Mouse (Mus musculus) hindbrain, embryonic 14.5 days (tissue): ENCODE data around the gene Ldlrad3. TPM values are rescaled to one million over a fixed set of nuclear protein-coding genes. Genes with fewer than 3 reads are reported as not detected.

Source experiments
- ATAC-seq: fragments of 200-750 bp; cut with Nextera tagmentation; 2 replicates; pipeline ENCODE4 v1.8.0; 2017; ENCODE audit warnings: moderate number of reproducible peaks, mild to moderate bottlenecking, moderate TSS enrichment, moderate library complexity; ENCODE audit not compliant: low FRiP score
- DNase-seq: peaks from one replicate; pipeline ENCODE4 v3.0.0-alpha.2; 2015; ENCODE audit warnings: low spot score
- H3K27ac ChIP-seq: fragments of 300-500 bp; sonication (generic); 2 replicates; pipeline ENCODE4 v1.5.1; 2014; ENCODE audit warnings: mild to moderate bottlenecking, moderate library complexity
- H3K27me3 ChIP-seq: fragments of 300-500 bp; sonication (generic); 2 replicates; pipeline ENCODE4 v1.6.1; 2014; ENCODE audit warnings: mild to moderate bottlenecking, low read length, mixed read lengths; ENCODE audit not compliant: control insufficient read depth, insufficient read depth
- H3K36me3 ChIP-seq: fragments of 300-500 bp; sonication (generic); replicated peaks from 2 replicates; pipeline ENCODE4 v1.6.1; 2014; ENCODE audit not compliant: control insufficient read depth, insufficient read depth
- H3K4me1 ChIP-seq: fragments of 300-500 bp; sonication (generic); replicated peaks from 2 replicates; pipeline ENCODE4 v1.6.1; 2014; ENCODE audit warnings: antibody characterized with exemption, low read length, mixed read lengths; ENCODE audit not compliant: control insufficient read depth, insufficient read depth
- H3K4me2 ChIP-seq: fragments of 300-500 bp; sonication (generic); replicated peaks from 2 replicates; pipeline ENCODE4 v1.6.1; 2014; ENCODE audit warnings: mild to moderate bottlenecking, moderate library complexity
- H3K4me3 ChIP-seq: fragments of 300-500 bp; sonication (generic); replicated peaks from 2 replicates; pipeline ENCODE4 v1.5.1; 2014; ENCODE audit warnings: mild to moderate bottlenecking, low read length
- H3K9ac ChIP-seq: fragments of 300-500 bp; sonication (generic); 2 replicates; pipeline ENCODE4 v1.6.1; 2014
- H3K9me3 ChIP-seq: fragments of 300-500 bp; sonication (generic); 2 replicates; pipeline ENCODE4 v1.6.1; 2016; ENCODE audit warnings: low read length; ENCODE audit not compliant: control insufficient read depth
- WGBS: fragments of 180-500 bp; shearing (Covaris S2); extraction: QIAGEN DNeasy Blood & Tissue Kit; methylation state at CpG from one replicate; pipeline ENCODE4 v1.1.7; 2014; 5-methylcytosine and 5-hydroxymethylcytosine counted together
- polyA plus RNA-seq: library from polyadenylated mRNA; unstranded; fragments of >200 nt; fragmentation: Nextera tagmentation; extraction: Ambion mirVana; gene quantifications from 2 replicates; pipeline ENCODE4 v1.2.1, GENCODE M21; 2014

The Ldlrad3 gene
- polyA plus RNA-seq, 1 experiment from 2014 or later: 29.4 TPM

- DNase-seq (peak; percentile 70), ATAC-seq (peak; percentile 28; the same call in 1 of the 2 replicates)
- peaks cover 54% of the 10 kb centered on the region for H3K4me1 ChIP-seq
- 67% methylated on average over 9 of the region's 9 CpGs for WGBS
- no peak overlapping the region for H3K4me3 ChIP-seq
- no peaks in the 10 kb centered on the region for H3K27me3 ChIP-seq
- H3K36me3 ChIP-seq: no peaks in the 10 kb centered on the region
- H3K9me3 ChIP-seq: no peaks in the 10 kb centered on the region
- H3K4me2 ChIP-seq: no peak overlapping the region
- no peak overlapping the region for H3K9ac ChIP-seq
- H3K27ac ChIP-seq: peak overlapping the region; percentile 55; the same call in 1 of the 2 replicates
Observed at GRCm38 (mm10) chr2:102032713-102033343, 153.4 kb downstream of the Ldlrad3 start.

- Histone ChIP-seq H3K4me1 (peaks cover 48% of the 10 kb centered on the region), H3K27ac (peak overlapping the region; percentile 63; the same call in 1 of the 2 replicates)
Observed at GRCm38 (mm10) chr2:102030652-102031051, 155.5 kb downstream of the Ldlrad3 start.

GRCm38 (mm10) chr2:102030152-102030551 is 156.0 kb downstream of the Ldlrad3 start:
- 68% methylated on average over 6 of the region's 6 CpGs for WGBS

More at GRCm38 (mm10) chr2:102030652-102031051, 155.5 kb downstream of the Ldlrad3 start:
- no peak overlapping the region for H3K4me3 ChIP-seq
- ATAC-seq (peak; percentile 39; the same call in 1 of the 2 replicates), DNase-seq (peak; percentile 78)
- H3K36me3 ChIP-seq: no peaks in the 10 kb centered on the region
- no peaks in the 10 kb centered on the region for H3K27me3 ChIP-seq
- H3K4me2 ChIP-seq: no peak overlapping the region
- H3K9ac ChIP-seq: no peak overlapping the region
- H3K9me3 ChIP-seq: no peaks in the 10 kb centered on the region
- WGBS: 15% methylated on average over 5 of the region's 5 CpGs

GRCm38 (mm10) chr2:102029682-102030081 is 156.5 kb downstream of the Ldlrad3 start:
- H3K9ac ChIP-seq: peak overlapping the region; percentile 9; the same call in 1 of the 2 replicates
- no peak for DNase-seq
- ATAC-seq: 0 out of 2 replicates have a peak, but pooled peaks have one; percentile 21
- H3K9me3 ChIP-seq: no peaks in the 10 kb centered on the region
- no peak overlapping the region for H3K4me3 ChIP-seq
- peaks cover 48% of the 10 kb centered on the region for H3K4me1 ChIP-seq
- 49% methylated on average over 5 of the region's 5 CpGs for WGBS
- peak overlapping the region; percentile 63 for H3K27ac ChIP-seq
- no peaks in the 10 kb centered on the region for H3K36me3 ChIP-seq
- no peak overlapping the region for H3K4me2 ChIP-seq
- no peaks in the 10 kb centered on the region for H3K27me3 ChIP-seq

More at GRCm38 (mm10) chr2:102030152-102030551, 156.0 kb downstream of the Ldlrad3 start:
- H3K27ac ChIP-seq: peak overlapping the region; percentile 63
- no peak overlapping the region for H3K4me2 ChIP-seq
- DNase-seq (no peak), ATAC-seq (no peak)
- peaks cover 48% of the 10 kb centered on the region for H3K4me1 ChIP-seq
- H3K9me3 ChIP-seq: no peaks in the 10 kb centered on the region
- no peak overlapping the region for H3K4me3 ChIP-seq
- peak overlapping the region; percentile 9; the same call in 1 of the 2 replicates for H3K9ac ChIP-seq
- H3K27me3 ChIP-seq: no peaks in the 10 kb centered on the region
- H3K36me3 ChIP-seq: no peaks in the 10 kb centered on the region

GRCm38 (mm10) chr2:102027265-102027664 is 158.9 kb downstream of the Ldlrad3 start:
- no peak overlapping the region for H3K4me3 ChIP-seq
- H3K4me1 ChIP-seq: peaks cover 28% of the 10 kb centered on the region
- WGBS: 51% methylated on average over 7 of the region's 7 CpGs
- no peak overlapping the region for H3K4me2 ChIP-seq
- no peak overlapping the region for H3K9ac ChIP-seq
- H3K36me3 ChIP-seq: no peaks in the 10 kb centered on the region
- no peaks in the 10 kb centered on the region for H3K27me3 ChIP-seq
- no peaks in the 10 kb centered on the region for H3K9me3 ChIP-seq
- H3K27ac ChIP-seq: no peak overlapping the region
- peak; percentile 48 for DNase-seq
- ATAC-seq: peak; percentile 7; the same call in 1 of the 2 replicates

- H3K4me3 ChIP-seq: no peak overlapping the region
- H3K9ac ChIP-seq: no peak overlapping the region
- no peaks in the 10 kb centered on the region for H3K9me3 ChIP-seq
- H3K4me1 ChIP-seq: peaks cover 35% of the 10 kb centered on the region
- no peak for DNase-seq
- H3K27me3 ChIP-seq: no peaks in the 10 kb centered on the region
- no peaks in the 10 kb centered on the region for H3K36me3 ChIP-seq
- H3K27ac ChIP-seq: no peak overlapping the region
- no peak overlapping the region for H3K4me2 ChIP-seq
- ATAC-seq: no peak
- 93% methylated on average over 9 of the region's 9 CpGs for WGBS
Observed at GRCm38 (mm10) chr2:102026156-102026555, 160.0 kb downstream of the Ldlrad3 start.

- Histone ChIP-seq H3K4me2 (no peak overlapping the region), H3K36me3 (no peaks in the 10 kb centered on the region), H3K4me1 (peaks cover 26% of the 10 kb centered on the region), H3K9me3 (no peaks in the 10 kb centered on the region), H3K9ac (no peak overlapping the region), H3K27ac (no peak overlapping the region), H3K4me3 (no peak overlapping the region), H3K27me3 (no peaks in the 10 kb centered on the region)
- WGBS: 83% methylated on average over 8 of the region's 8 CpGs
- DNase-seq: no peak
- ATAC-seq: 0 out of 2 replicates have a peak, but pooled peaks have one; percentile 21
Observed at GRCm38 (mm10) chr2:102024483-102024882, 161.7 kb downstream of the Ldlrad3 start.

GRCm38 (mm10) chr2:102021371-102022084 is 164.7 kb downstream of the Ldlrad3 start:
- Histone ChIP-seq H3K4me2 (no peak overlapping the region), H3K9me3 (no peaks in the 10 kb centered on the region), H3K4me1 (peaks cover 12% of the 10 kb centered on the region; the same call in 1 of the 2 replicates), H3K27me3 (no peaks in the 10 kb centered on the region), H3K27ac (0 out of 2 replicates have a peak overlapping the region, but pooled peaks have one; percentile 0), H3K36me3 (no peaks in the 10 kb centered on the region), H3K9ac (peak overlapping the region; percentile 4; the same call in 1 of the 2 replicates), H3K4me3 (no peak overlapping the region)
- DNase-seq (no peak), ATAC-seq (no peak)
- WGBS: 44% methylated on average over 11 of the region's 11 CpGs

GRCm38 (mm10) chr2:102020546-102020945 is 165.6 kb downstream of the Ldlrad3 start:
- Histone ChIP-seq H3K4me2 (no peak overlapping the region), H3K27me3 (no peaks in the 10 kb centered on the region), H3K4me3 (no peak overlapping the region), H3K9ac (no peak overlapping the region), H3K36me3 (no peaks in the 10 kb centered on the region), H3K27ac (no peak overlapping the region), H3K9me3 (no peaks in the 10 kb centered on the region), H3K4me1 (peaks cover 12% of the 10 kb centered on the region; the same call in 1 of the 2 replicates)
- 89% methylated on average over 3 of the region's 3 CpGs for WGBS
- DNase-seq: no peak
- ATAC-seq: no peak
